Mouse (Mus musculus): ENCODE data around the gene Vgll4.

Gene Vgll4

DNA sequence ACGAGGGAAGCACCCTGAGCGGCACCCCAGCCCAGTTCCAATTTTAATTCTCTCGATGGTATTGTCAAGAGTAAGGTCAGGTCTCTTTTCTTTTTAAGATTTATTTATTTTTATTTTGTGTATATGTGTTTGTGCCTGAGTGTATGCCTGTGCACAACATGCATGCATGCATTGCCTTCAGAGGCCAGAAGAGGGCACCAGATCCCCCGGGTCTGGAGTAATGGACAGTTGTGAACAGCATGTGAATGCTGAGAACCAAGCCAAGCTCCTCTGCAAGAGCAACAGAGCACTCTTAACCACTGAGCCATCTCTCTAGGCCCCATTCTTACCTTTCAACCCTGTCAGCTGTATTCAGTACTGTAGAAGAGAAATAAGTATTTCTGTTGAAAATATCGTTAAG is 42.4 kb downstream of the Vgll4 start:
- in situ Hi-C loops (cut with MboI; ENCODE audit: low pct_unique_long_range_greater_than_20kb in 1 of 2, low sequenced_read_pairs in 2 of 2, unreplicated experiment in 1 of 2), result loop anchor here in 1 of 2 experiments (10.0 kb wide), 1 partner anchor 97 kb away; no protein-coding TSS in a partner anchor

DNA sequence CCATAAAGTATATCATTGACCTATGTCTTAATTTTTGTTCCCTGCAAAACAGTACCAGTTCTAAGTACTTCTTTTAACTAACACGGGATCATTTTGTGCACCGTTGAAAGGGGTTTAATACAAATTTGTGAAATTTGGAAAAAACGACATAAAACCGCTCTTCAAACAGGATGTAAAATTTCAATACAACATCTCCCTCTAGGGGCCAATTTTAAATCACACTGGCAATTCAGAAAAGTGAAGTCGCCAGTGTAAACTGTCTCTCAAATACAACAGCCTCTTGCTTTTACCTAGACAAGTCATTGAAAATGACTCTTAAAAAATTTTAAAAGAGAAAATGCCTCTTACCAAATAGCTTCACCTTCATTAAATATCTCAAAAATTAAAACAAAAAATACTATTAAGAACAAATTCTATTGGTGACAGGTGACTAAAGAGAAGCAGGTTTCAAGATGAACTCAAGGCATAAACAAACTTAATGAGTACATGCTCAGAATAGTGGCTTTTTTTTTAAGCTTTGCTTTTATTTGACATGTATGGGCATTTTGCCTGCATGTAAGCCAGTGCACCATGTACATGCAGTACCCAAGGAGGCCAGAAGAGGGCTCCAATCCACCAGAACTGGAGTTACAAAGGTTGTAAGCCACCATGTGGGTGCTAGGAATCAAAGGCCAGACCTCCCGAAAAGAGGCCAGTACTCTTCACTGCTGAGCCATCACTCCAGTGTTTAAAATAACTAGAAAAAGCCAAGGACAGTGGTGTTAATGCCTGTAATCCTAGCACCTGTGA is 43.2 kb downstream of the Vgll4 start:
- in situ Hi-C loops (cut with MboI; ENCODE audit: low pct_unique_long_range_greater_than_20kb in 1 of 2, low sequenced_read_pairs in 2 of 2, unreplicated experiment in 1 of 2), result loop anchor here in 1 of 2 experiments (10.0 kb wide), 1 partner anchor 98 kb away; no protein-coding TSS in a partner anchor

DNA sequence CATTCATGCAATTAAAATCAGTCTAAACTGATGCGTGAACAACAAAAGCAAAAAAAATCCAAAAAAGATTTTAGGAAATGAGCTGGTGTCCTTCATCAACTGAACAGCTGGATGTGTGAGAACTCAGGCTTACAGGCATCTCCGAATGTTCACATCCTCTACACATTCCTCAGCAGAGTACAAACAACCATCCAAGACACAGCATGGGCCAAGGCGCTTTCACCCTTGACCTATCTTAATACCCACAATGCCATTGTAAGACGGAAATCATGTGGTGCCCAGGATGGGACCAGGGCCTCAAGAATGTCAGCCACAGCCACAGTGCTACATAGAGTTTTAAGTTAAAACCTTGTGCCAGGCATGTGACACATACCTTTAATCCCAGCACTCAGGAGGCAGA is 44.6 kb downstream of the Vgll4 start:
- in situ Hi-C loops (cut with MboI; ENCODE audit: low pct_unique_long_range_greater_than_20kb in 1 of 2, low sequenced_read_pairs in 2 of 2, unreplicated experiment in 1 of 2), result loop anchor here in 1 of 2 experiments (10.0 kb wide), 1 partner anchor 100 kb away; no protein-coding TSS in a partner anchor

DNA sequence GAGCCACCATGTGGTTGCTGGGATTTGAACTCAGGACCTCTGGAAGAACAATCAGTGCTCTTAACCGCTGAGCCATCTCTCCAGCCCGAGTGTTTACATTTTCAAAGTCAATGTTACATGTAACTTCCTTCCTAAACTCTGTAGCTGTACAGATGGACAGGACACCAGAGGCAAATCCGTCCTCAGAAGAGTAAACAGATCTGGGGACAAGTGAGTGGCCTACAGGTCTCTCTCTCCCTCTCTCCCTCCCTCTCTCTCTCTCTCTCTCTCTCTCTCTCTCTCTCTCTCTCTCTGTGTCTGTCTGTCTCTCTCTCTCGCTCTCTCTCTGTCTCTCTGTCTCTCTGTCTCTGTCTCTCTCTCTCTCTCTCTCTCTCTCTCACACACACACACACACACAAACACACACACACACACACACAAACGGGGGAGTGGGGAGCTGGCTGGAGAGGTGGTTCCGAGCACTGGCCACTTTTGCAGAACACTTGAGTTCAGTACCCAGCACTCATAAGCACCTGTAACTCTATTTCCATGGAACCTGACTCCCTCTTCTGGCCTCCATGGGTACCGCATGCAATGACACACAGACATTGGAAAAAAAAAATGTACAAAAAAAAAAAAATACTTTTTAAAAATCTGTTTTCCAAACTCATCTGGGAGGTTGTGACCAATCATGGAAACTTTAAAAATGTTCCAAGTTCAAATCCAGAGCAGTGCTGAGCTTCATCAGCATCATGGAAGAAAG is 47.3 kb downstream of the Vgll4 start:
- in situ Hi-C loops (cut with MboI; ENCODE audit: low pct_unique_long_range_greater_than_20kb in 1 of 2, low sequenced_read_pairs in 2 of 2, unreplicated experiment in 1 of 2), result loop anchor here in 1 of 2 experiments (10.0 kb wide), 1 partner anchor 102 kb away; no protein-coding TSS in a partner anchor

DNA sequence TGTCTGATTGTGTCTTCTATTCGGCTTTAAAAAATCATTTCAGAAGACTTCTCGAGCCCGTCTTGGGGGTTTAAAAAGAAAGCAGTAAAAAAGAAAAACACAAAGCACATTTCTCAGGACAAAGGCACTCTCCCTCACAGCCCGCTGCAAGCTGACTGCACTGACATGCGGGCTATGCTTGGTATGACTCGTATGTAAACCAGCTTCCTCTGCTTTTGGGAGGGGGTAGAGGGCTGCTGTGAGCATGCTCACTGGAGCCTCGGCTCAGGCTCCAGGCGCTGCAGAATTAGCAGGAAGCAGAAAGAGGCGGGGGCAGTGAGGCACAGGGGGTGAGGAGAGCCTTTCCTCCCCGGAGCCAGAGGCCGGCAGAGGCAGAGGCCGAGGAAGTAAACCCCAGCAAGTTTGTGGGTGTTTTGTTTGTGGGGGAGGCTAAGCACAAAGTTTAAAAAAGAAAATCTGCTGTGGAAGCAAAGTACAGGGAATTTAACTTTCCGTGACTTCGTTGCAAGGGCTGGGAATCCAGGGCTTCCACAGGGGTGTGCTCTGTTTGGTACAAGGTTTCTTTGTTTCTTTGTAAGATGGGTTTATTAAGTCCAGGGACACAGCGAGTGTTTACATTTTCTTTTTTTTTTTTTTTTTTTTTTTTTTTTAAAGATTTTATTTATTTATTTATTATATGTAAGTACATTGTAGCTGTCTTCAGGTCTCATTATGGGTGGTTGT is 48.0 kb downstream of the Vgll4 start:
- in situ Hi-C loops (cut with MboI; ENCODE audit: low pct_unique_long_range_greater_than_20kb in 1 of 2, low sequenced_read_pairs in 2 of 2, unreplicated experiment in 1 of 2), result loop anchor here in 1 of 2 experiments (10.0 kb wide), 1 partner anchor 103 kb away; no protein-coding TSS in a partner anchor

DNA sequence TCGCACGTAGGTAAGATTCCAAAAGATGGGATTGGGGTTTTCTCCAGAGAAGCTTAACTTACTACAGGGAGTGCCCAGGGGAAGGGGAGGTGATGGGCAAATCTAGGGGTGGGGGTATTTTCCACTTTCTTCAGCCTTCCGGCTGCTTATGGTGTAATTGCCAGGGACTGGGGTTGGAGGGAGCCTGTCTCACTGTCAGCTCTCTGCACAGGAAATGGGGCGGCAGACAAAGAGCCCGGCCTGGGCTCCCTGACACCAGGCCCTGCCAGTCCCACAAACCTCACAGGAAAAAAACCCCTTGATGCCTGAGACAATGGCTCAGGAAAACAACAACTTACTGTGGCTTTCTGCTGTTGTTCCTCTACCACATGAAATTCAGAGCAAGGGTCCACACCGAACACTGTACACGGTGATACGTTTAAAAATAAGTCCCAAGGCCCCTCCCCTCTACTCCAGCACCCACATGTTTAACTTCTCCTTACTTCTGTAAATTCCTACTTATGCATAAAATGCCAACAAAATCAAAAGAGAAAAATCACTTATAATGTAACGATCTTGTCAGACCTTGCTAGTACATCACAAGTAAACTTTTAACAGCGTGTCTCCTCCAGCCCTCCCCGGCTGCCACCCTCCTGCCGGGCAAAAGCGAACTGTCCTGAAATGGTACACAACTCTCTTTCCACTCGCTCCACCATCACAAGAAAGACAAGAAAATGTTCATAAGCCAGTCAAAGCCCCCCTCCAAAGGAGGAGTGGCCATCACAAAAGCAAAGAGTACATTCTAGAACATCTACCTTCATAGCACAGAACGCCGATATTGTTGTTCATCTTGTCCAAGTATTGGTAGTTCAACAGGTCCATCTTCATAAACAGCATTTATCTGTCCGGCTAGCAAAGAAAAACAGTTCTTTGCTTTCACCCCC is 49.0 kb downstream of the Vgll4 start:
- in situ Hi-C loops (cut with MboI; ENCODE audit: low pct_unique_long_range_greater_than_20kb in 1 of 2, low sequenced_read_pairs in 2 of 2, unreplicated experiment in 1 of 2), result loop anchor here in 1 of 2 experiments (10.0 kb wide), 1 partner anchor 104 kb away; no protein-coding TSS in a partner anchor

DNA sequence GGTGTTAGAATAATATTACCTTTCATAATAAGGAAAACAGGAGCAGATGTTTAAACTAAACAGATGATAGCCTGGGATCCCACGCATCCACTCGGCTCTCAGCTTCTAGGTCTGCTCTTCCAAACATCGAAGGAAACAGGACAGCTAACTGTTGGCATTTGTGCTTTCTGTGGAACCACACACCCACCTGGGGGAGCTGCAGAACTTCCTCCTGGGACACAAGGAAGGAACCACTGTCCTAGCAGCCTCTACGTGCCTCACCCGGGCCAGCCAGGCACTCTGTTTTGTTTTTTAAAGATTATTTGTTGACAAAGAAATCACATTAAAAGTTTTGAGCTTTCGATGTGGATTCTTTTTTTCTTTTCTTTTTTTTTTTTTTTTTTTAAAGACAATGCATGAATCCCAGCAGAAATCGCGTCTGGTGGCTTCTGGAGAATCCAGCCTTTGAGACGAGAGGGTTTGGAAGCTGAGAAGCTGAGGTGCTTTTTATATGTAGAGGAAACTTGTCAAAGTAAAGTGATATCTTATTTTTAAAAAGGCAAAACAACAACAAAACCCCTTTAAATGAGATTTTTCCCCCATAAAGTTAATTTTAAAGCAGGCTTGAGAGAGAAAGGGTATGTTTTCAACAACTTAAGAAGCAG is 50.0 kb downstream of the Vgll4 start:
- in situ Hi-C loops (cut with MboI; ENCODE audit: low pct_unique_long_range_greater_than_20kb in 1 of 2, low sequenced_read_pairs in 2 of 2, unreplicated experiment in 1 of 2), result loop anchor here in 1 of 2 experiments (10.0 kb wide), 1 partner anchor 105 kb away; no protein-coding TSS in a partner anchor

DNA sequence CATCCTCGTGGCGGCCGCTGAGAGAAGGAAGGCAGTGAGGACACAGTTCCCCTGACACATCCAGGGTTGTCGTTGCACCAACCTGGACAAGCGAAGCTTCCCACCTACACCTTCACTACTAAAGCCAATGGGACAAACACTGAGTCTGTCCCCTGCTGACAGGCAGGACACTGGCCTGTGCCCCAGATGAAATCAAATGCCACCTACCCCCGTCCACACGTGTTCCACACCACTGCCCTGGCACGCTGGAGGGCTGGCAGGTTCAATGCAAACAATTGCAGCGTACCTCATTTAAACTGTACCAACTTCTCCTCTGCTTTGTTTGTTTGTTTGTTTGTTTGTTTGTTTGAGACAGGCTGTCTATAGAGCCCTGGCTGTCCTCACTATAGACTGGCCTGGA is 50.8 kb downstream of the Vgll4 start:
- in situ Hi-C loops (cut with MboI; ENCODE audit: low pct_unique_long_range_greater_than_20kb in 1 of 2, low sequenced_read_pairs in 2 of 2, unreplicated experiment in 1 of 2), result no loop called here

DNA sequence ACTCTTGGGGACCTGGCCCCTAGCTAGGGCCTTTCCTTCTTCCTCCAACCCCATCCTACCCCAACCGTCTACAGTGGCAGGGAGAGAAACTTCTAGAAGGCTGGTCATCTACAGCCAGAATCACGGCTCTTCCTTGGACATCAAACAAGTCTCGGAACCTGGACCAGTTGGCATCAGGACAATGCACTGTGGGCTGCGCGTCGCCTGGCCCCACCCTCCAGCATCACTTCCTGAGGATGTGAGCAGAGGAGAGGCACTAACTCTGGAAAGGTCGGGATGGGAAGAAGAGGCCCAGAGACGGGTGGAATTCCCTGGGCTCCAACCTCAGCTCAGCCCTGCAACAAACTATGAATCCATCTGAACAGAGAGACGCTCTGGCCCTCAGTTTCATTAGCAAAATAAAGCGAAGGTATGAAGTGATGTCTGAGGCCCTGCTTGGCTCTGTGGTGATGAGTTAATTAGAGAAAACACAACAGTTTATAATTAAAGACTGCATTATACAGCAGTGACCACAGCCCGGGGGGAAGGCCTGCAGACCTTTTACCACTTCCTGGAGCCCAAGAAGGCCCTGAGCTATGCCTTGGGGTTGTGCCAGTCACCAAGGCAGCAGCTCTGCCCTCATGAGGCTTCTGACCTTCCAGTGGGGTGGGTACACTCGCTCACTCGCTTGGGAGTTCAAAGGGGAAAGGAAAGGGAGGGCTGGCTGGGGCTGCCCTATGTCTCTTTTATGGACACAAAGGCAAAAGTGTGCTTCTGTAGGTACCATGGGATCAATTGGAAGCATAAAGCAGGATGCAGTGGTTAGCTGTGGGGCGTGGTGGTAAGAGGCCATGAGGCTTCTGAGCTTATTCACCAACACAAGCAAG is 51.8 kb downstream of the Vgll4 start:
- in situ Hi-C loops (cut with MboI; ENCODE audit: low pct_unique_long_range_greater_than_20kb in 1 of 2, low sequenced_read_pairs in 2 of 2, unreplicated experiment in 1 of 2), result no loop called here

DNA sequence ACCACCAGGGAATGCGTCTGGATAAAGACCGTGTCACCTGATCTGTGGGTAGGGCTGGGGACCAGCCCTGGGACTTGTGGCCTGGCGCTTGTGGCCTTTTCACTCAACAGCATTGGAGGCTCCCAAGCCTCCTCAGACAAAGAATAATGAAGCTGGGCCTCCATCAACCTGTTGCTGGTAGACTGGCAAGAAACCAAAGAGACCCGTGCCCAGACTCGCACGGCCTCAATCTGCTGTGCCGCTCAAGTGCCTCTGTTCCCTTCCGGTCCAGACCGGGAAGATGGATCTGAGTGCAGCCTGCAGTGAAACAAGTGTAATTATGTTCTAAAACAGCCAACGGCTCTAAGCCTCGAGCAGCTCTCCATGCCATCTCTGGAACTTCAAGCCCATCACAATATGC is 52.7 kb downstream of the Vgll4 start:
- in situ Hi-C loops (cut with MboI; ENCODE audit: low pct_unique_long_range_greater_than_20kb in 1 of 2, low sequenced_read_pairs in 2 of 2, unreplicated experiment in 1 of 2), result no loop called here

DNA sequence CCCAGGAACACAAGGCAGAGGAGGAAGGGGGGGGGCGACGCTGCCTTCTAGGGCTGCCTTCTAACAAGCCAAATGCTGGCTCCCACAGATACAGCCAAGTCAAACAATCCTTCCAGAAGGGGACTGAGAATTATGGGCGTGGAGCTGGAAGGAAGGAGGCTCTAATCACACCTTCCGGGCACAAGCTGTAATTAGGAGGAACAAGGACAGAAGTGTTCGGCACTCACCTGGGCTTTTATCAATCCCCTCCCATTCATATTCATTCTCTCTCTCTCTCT is 53.1 kb downstream of the Vgll4 start:
- in situ Hi-C loops (cut with MboI; ENCODE audit: low pct_unique_long_range_greater_than_20kb in 1 of 2, low sequenced_read_pairs in 2 of 2, unreplicated experiment in 1 of 2), result no loop called here

DNA sequence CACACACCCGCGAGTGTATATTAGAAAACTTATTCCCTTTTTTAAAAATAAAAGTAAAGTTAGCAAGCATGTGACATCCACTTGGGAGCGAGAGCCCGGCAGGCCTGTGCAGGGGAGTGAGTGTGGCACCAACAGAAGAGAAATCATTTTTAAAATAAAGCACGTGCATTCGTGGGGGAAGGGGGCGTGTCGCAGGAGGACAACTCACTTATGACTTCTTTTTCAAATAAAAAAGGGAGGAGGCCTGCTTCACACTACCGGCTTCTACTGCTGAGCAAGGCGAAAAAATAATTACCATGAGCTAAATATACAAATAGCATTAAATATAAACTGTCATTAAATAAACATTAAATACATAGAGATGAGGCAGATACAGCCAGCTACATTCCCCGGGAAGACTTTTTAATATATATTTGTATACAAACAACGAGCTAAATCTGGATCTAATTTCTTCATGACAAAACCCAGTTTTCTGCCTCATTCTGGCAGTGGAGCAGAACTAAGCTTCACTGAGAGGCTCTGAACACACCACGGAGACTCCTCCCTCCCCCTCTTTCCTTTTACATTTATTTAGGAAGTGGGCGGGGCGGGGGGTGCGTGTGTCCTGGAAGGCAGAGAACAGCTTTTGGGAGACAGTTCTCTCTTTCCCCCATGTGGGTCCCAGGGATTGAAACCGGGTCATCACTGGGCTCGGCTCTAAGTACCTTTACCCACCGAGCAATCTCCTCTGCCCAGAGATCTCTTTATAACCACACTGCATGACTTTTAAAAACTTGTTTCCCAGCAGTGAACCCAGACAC is 53.7 kb downstream of the Vgll4 start:
- in situ Hi-C loops (cut with MboI; ENCODE audit: low pct_unique_long_range_greater_than_20kb in 1 of 2, low sequenced_read_pairs in 2 of 2, unreplicated experiment in 1 of 2), result no loop called here

DNA sequence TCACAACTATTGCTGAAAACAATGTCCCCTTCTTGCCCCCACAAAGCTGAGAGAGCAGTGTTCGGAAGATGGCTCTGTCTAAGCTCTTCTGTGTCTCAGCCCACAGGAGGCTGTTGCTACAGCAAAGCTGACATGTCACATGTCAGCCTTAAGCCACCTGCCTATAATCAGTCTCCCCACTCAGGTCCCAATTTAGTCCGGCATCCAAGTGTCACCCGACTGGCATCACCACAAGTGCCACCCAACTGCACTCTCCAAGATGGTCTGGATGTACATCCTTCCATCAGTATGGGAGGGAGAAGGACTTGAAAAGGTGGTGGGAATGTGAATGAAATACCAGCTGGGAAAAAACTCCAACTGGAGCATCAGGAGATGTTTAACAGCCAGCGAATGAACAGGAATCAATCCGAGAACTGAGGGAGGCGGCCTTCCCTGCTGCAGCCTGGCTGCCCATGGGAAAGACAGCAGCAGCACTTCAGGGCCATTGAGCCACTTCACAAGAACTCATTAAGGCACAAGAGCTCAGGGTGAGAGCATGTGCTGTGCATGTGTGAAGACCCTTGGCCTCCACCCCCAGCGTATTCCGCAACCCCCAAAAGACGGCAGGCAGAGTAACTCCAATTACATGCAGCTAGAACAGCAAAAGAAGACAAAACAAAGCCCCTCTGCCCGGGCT is 55.6 kb downstream of the Vgll4 start:
- in situ Hi-C loops (cut with MboI; ENCODE audit: low pct_unique_long_range_greater_than_20kb in 1 of 2, low sequenced_read_pairs in 2 of 2, unreplicated experiment in 1 of 2), result no loop called here

DNA sequence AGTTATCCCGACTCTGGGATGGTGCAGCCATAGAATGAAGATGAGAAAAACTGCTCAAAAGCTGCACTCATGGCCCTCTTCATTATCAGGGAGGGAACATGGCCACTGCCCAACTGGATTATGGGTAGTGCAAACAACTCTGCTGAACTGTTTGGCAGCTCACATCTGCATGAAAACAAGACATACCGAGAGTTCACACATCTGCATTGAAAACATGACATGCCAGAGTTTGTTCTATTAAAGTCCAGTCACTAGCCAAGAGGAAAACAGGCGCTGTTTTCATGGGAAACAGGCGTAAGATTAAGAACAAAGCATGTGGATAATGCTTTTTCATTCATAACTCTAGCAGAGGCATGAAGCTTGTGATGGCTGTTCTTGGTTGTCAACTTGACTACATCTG is 56.7 kb downstream of the Vgll4 start:
- in situ Hi-C loops (cut with MboI; ENCODE audit: low pct_unique_long_range_greater_than_20kb in 1 of 2, low sequenced_read_pairs in 2 of 2, unreplicated experiment in 1 of 2), result no loop called here

DNA sequence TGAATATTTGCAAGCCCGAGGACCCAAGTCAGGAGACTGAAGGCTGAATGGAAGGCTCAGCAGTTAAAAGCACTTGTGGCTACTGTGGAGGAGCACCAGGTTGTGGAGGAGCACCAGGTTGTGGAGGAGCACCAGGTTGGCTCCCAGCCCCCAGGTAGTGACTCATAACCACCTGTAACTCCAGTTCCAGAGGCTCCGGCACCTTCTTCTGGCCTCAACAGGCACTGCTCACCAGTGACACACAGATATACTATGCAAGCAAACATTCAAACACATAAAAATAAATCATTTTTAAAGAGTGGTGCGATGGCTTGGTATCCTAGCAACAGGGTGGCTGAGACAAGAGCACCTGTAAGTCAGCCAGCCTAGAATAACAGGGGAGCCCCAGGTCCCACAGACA is 58.3 kb downstream of the Vgll4 start:
- in situ Hi-C loops (cut with MboI; ENCODE audit: low pct_unique_long_range_greater_than_20kb in 1 of 2, low sequenced_read_pairs in 2 of 2, unreplicated experiment in 1 of 2), result no loop called here

DNA sequence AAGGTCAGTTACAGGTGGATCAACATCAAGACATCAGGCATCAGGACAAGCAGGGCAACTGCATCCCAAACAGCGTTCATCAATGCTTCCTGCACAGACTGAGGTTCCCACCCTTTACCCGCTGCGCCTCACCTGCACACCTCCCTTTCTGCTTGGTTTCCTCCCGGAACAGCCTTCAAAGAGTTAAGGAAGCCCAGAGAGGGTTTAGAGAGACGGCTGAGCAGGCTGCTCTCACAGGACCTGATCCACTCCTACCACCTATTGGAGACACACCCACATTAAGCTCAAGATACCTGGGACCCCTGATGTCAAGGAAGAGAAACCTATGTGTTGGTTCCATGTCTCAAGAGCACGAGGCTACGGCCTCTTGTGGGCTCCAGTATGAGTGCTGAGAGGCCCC is 60.0 kb downstream of the Vgll4 start:
- in situ Hi-C loops (cut with MboI; ENCODE audit: low pct_unique_long_range_greater_than_20kb in 1 of 2, low sequenced_read_pairs in 2 of 2, unreplicated experiment in 1 of 2), result no loop called here
